Mouse (Mus musculus): ENCODE measurements around the gene 4931423N10Rik.
"Not testable (repeated sequence)": the region's sequence is repeated elsewhere in the genome, so short reads cannot be mapped to it uniquely, and the experiment has no call there.

The 4931423N10Rik gene

GRCm38 (mm10) chr2:23207070-23207526, at the start of gene 4931423N10Rik:
Gene 4931423N10Rik (plus strand): TSS chr2:23207476.
- DNase-seq (ENCODE audit: low spot score) = no peak

- no peak for DNase-seq (ENCODE audit: low spot score)
Observed at GRCm38 (mm10) chr2:23172305-23172704, 35.0 kb upstream of the 4931423N10Rik start.

- DNase-seq (ENCODE audit: low spot score) = no peak
Observed at GRCm38 (mm10) chr2:23194366-23194765, 12.9 kb upstream of the 4931423N10Rik start.

GRCm38 (mm10) chr2:23201034-23201433, 6.2 kb upstream of the 4931423N10Rik start:
- DNase-seq (ENCODE audit: low spot score) = no peak

- DNase-seq (ENCODE audit: low spot score) = no peak
Observed at GRCm38 (mm10) chr2:23202900-23203670, 4.2 kb upstream of the 4931423N10Rik start.

- DNase-seq (ENCODE audit: low spot score) = no peak
Observed at GRCm38 (mm10) chr2:23213661-23214060, 6.4 kb downstream of the 4931423N10Rik start.

- DNase-seq (ENCODE audit: low spot score) = no peak
Observed at GRCm38 (mm10) chr2:23225199-23225598, 17.9 kb downstream of the 4931423N10Rik start.

- DNase-seq (ENCODE audit: low spot score) = no peak
Observed at GRCm38 (mm10) chr2:23228463-23228862, 21.2 kb downstream of the 4931423N10Rik start.

GRCm38 (mm10) chr2:23234065-23234773, 26.9 kb downstream of the 4931423N10Rik start:
- DNase-seq (ENCODE audit: low spot score) = no peak

- not testable (repeated sequence) for DNase-seq (ENCODE audit: low spot score)
Observed at GRCm38 (mm10) chr2:23290991-23291390, 83.7 kb downstream of the 4931423N10Rik start.

- DNase-seq (ENCODE audit: low spot score) = no peak
Observed at GRCm38 (mm10) chr2:23314869-23315268, 107.6 kb downstream of the 4931423N10Rik start.
